Comparison of ENCODE assay signal across 27 mouse cellular contexts in genomic region chr12:16130605-16131004, GRCm38 (mm10).
"Had no signal": no experiment of that assay in that cellular context is flagged by ENCODE, and none has a peak within 500 bp of the region (broad histone marks: within the 10 kb centered on the region; RNA-seq: fewer than 3 reads in every experiment).

No protein-coding gene starts in this region.

- DNase-seq: cerebellum, adult 9-10 months; cerebellum, adult 9-11 months; cerebellum, postnatal 10 days; cerebellum, postnatal 14 days; cerebellum, postnatal 25 days; cerebellum, postnatal 36 days; embryo, embryonic 11 days; forebrain, postnatal 0 days; gastrocnemius, adult 2 months; gastrocnemius, postnatal 10 days; gastrocnemius, postnatal 14 days; gastrocnemius, postnatal 25 days; gastrocnemius, postnatal 36 days; heart, adult 11 months; heart, adult 18-20 months; heart, adult 2 months had no signal

- H3K9me3 ChIP-seq: embryonic facial prominence, embryonic 10.5 days; embryonic facial prominence, embryonic 12.5 days; embryonic facial prominence, embryonic 13.5 days; embryonic facial prominence, embryonic 15.5 days; forebrain, embryonic 10.5 days; forebrain, embryonic 12.5 days; forebrain, embryonic 13.5 days; forebrain, embryonic 15.5 days had no signal

- H3K4me2 ChIP-seq: embryonic facial prominence, embryonic 12.5 days; embryonic facial prominence, embryonic 13.5 days; embryonic facial prominence, embryonic 15.5 days; forebrain, embryonic 12.5 days; forebrain, embryonic 13.5 days; forebrain, embryonic 15.5 days had no signal

- H3K4me1 ChIP-seq: embryonic facial prominence, embryonic 12.5 days; embryonic facial prominence, embryonic 13.5 days; embryonic facial prominence, embryonic 15.5 days; forebrain, embryonic 12.5 days; forebrain, embryonic 13.5 days; forebrain, embryonic 15.5 days had no signal

- H3K27ac ChIP-seq: embryonic facial prominence, embryonic 10.5 days; embryonic facial prominence, embryonic 12.5 days; embryonic facial prominence, embryonic 13.5 days; embryonic facial prominence, embryonic 15.5 days; forebrain, embryonic 10.5 days; forebrain, embryonic 12.5 days; forebrain, embryonic 13.5 days; forebrain, embryonic 15.5 days; gastrocnemius, adult 2 months; heart, adult 2 months had no signal

- H3K27me3 ChIP-seq: embryonic facial prominence, embryonic 12.5 days; embryonic facial prominence, embryonic 13.5 days; embryonic facial prominence, embryonic 15.5 days; forebrain, embryonic 12.5 days; forebrain, embryonic 13.5 days; forebrain, embryonic 15.5 days had no signal

- H3K9ac ChIP-seq: embryonic facial prominence, embryonic 12.5 days; embryonic facial prominence, embryonic 13.5 days; embryonic facial prominence, embryonic 15.5 days; forebrain, embryonic 12.5 days; forebrain, embryonic 13.5 days; forebrain, embryonic 15.5 days; forebrain, postnatal 0 days had no signal

- H3K36me3 ChIP-seq: embryonic facial prominence, embryonic 10.5 days; embryonic facial prominence, embryonic 12.5 days; embryonic facial prominence, embryonic 13.5 days; embryonic facial prominence, embryonic 15.5 days; forebrain, embryonic 10.5 days; forebrain, embryonic 12.5 days; forebrain, embryonic 15.5 days had no signal

- H3K4me3 ChIP-seq: embryonic facial prominence, embryonic 10.5 days; embryonic facial prominence, embryonic 12.5 days; embryonic facial prominence, embryonic 13.5 days; embryonic facial prominence, embryonic 15.5 days; erythroblast, embryonic 14.5 days; forebrain, embryonic 10.5 days; forebrain, embryonic 12.5 days; forebrain, embryonic 13.5 days; forebrain, embryonic 15.5 days; gastrocnemius, adult 2 months; heart, adult 2 months had no signal

- ATAC-seq: forebrain, embryonic 13.5 days; forebrain, embryonic 14.5 days; forebrain, embryonic 15.5 days; forebrain, embryonic 16.5 days; forebrain, postnatal 0 days had no signal
